In genomic region chr4:123171811-123172210, GRCm38 (mm10) we compare ENCODE assay signal across 18 mouse cellular contexts. TPM values are rescaled to one million over a fixed set of nuclear protein-coding genes. Genes with fewer than 3 reads are reported as not detected.
A peak's percentile ranks its signal among the peaks of the same experiment; 100 is the strongest.
DNase-seq lines count a peak whose midpoint lies in the region; ATAC-seq lines count a peak whose summit lies in the region.
"Had no signal": no experiment of that assay in that cellular context is flagged by ENCODE, and none has a peak within 500 bp of the region (broad histone marks: within the 10 kb centered on the region; RNA-seq: fewer than 3 reads in every experiment).

No protein-coding gene starts in this region.

- no peak overlapping the region for H3K27ac ChIP-seq in heart, embryonic 16.5 days (ENCODE audit: low read length)
- no peak overlapping the region for H3K27ac ChIP-seq in midbrain, embryonic 14.5 days (replicated peaks; ENCODE audit: low read depth, low read length)
- H3K27ac ChIP-seq in midbrain, embryonic 10.5 days (replicated peaks): no peak overlapping the region
- H3K27ac ChIP-seq: heart, embryonic 15.5 days; lung, embryonic 15.5 days had no signal

- H3K27me3 ChIP-seq in heart, embryonic 16.5 days (ENCODE audit: control insufficient read depth, insufficient read depth, low read length): peaks cover 7% of the 10 kb centered on the region; the same call in 1 of the 2 replicates
- no peaks in the 10 kb centered on the region for H3K27me3 ChIP-seq in midbrain, embryonic 14.5 days (ENCODE audit: control insufficient read depth, insufficient read depth, low read length)
- H3K27me3 ChIP-seq in midbrain, embryonic 10.5 days (ENCODE audit: low read depth, poor library complexity, severe bottlenecking): peaks cover 29% of the 10 kb centered on the region

- ATAC-seq in heart, embryonic 16.5 days (replicated peaks; ENCODE audit: extremely low read depth, insufficient read depth, low FRiP score): 0 out of 2 replicates have a peak, but pooled peaks have one; percentile 37
- no peak for ATAC-seq in midbrain, embryonic 14.5 days (ENCODE audit: low FRiP score, low TSS enrichment)
- ATAC-seq in megakaryocyte-erythroid progenitor cell, adult 5-6 weeks (replicated peaks; ENCODE audit: low FRiP score, low TSS enrichment, poor library complexity, severe bottlenecking): peak; percentile 37; the same call in 1 of the 2 replicates

- H3K4me3 ChIP-seq in heart, embryonic 16.5 days (ENCODE audit: low read length): no peak overlapping the region
- H3K4me3 ChIP-seq in midbrain, embryonic 14.5 days (replicated peaks; ENCODE audit: low read depth, low read length): no peak overlapping the region
- H3K4me3 ChIP-seq in midbrain, embryonic 10.5 days: no peak overlapping the region
- H3K4me3 ChIP-seq: heart, embryonic 15.5 days; lung, embryonic 15.5 days; myocyte had no signal

- no peak overlapping the region for H3K4me2 ChIP-seq in heart, embryonic 16.5 days (ENCODE audit: low read depth, low read length)
- H3K4me2 ChIP-seq in midbrain, embryonic 14.5 days (ENCODE audit: low read length): no peak overlapping the region
- H3K4me2 ChIP-seq: heart, embryonic 15.5 days; lung, embryonic 15.5 days; midbrain, embryonic 11.5 days had no signal

- no peak overlapping the region for H3K9ac ChIP-seq in heart, embryonic 16.5 days (ENCODE audit: low read length)
- no peak overlapping the region for H3K9ac ChIP-seq in midbrain, embryonic 14.5 days (replicated peaks; ENCODE audit: low read length)
- H3K9ac ChIP-seq: heart, embryonic 15.5 days; lung, embryonic 15.5 days had no signal

- no peaks in the 10 kb centered on the region for H3K4me1 ChIP-seq in heart, embryonic 16.5 days (ENCODE audit: control insufficient read depth, insufficient read depth, low read length)
- no peaks in the 10 kb centered on the region for H3K4me1 ChIP-seq in midbrain, embryonic 14.5 days (ENCODE audit: control insufficient read depth, insufficient read depth, low read length)
- H3K4me1 ChIP-seq in midbrain, embryonic 10.5 days: no peaks in the 10 kb centered on the region
- H3K4me1 ChIP-seq: lung, embryonic 15.5 days had no signal

- peaks cover 7% of the 10 kb centered on the region for H3K9me3 ChIP-seq in heart, embryonic 16.5 days (replicated peaks; ENCODE audit: control insufficient read depth, low read length)
- H3K9me3 ChIP-seq in midbrain, embryonic 14.5 days (ENCODE audit: control insufficient read depth, low read length): peaks cover 6% of the 10 kb centered on the region; the same call in 1 of the 2 replicates
- no peaks in the 10 kb centered on the region for H3K9me3 ChIP-seq in midbrain, embryonic 10.5 days (replicated peaks)
- H3K9me3 ChIP-seq: heart, embryonic 15.5 days; lung, embryonic 15.5 days had no signal

- DNase-seq in heart, adult 18-20 months: no peak
- DNase-seq in midbrain, embryonic 14.5 days: peak; percentile 14
- no peak for DNase-seq in midbrain, embryonic 10.5 days (ENCODE audit: low spot score)
- peak; percentile 26 for DNase-seq in NIH3T3 (ENCODE audit: low read depth)
- no peak for DNase-seq in right cerebral cortex, postnatal 14 days
- DNase-seq: cerebellum, adult 8-10 months; gastrocnemius, postnatal 25 days; spleen, adult 18-20 months had no signal

- H3K36me3 ChIP-seq in heart, embryonic 16.5 days (ENCODE audit: control insufficient read depth, insufficient read depth): no peaks in the 10 kb centered on the region
- H3K36me3 ChIP-seq in midbrain, embryonic 14.5 days (ENCODE audit: control insufficient read depth, insufficient read depth, low read length): no peaks in the 10 kb centered on the region
- no peaks in the 10 kb centered on the region for H3K36me3 ChIP-seq in midbrain, embryonic 10.5 days
- H3K36me3 ChIP-seq: heart, embryonic 15.5 days; lung, embryonic 15.5 days had no signal

RNA-seq across cellular contexts. Expression of gene Hpcal4, which starts 11.2 kb away (rescaled TPM):
- polyA plus RNA-seq in heart, embryonic 16.5 days (2015; fragmentation: Nextera tagmentation; extraction: Ambion mirVana): 0.33 and 0.84 TPM in 2 replicates
- total RNA-seq in heart, adult 18-20 months (2021): under 1 TPM; 0.05 to 0.50 TPM
- 35.4 and 43.3 TPM in 2 replicates for polyA plus RNA-seq in midbrain, embryonic 14.5 days (2014; fragmentation: Nextera tagmentation; extraction: Ambion mirVana)
- 0.32 and 0.42 TPM in 2 replicates for polyA plus RNA-seq in midbrain, embryonic 10.5 days (2016; fragmentation: Nextera tagmentation; extraction: Ambion mirVana)
- total RNA-seq in megakaryocyte-erythroid progenitor cell, adult 5-6 weeks (2014; fragmentation: Nextera tagmentation): not detected in 2 replicates
- total RNA-seq in megakaryocyte-erythroid progenitor cell, adult 5-6 weeks (2017): not detected in 2 replicates
- total RNA-seq: CH12.LX; liver, adult 2 months had no signal
- polyA plus RNA-seq: liver, adult 2 months; myocyte had no signal

RNA-seq across cellular contexts. Expression of gene Nt5c1a, which starts 29.5 kb away (rescaled TPM):
- 1.4 and 1.7 TPM in 2 replicates for polyA plus RNA-seq in heart, embryonic 16.5 days (2015; fragmentation: Nextera tagmentation; extraction: Ambion mirVana)
- total RNA-seq in heart, adult 18-20 months (2021): 10 to 100 TPM; 50.8 to 64.1 TPM
- polyA plus RNA-seq in midbrain, embryonic 14.5 days (2014; fragmentation: Nextera tagmentation; extraction: Ambion mirVana): not detected in 2 replicates
- not detected in 2 replicates for polyA plus RNA-seq in midbrain, embryonic 10.5 days (2016; fragmentation: Nextera tagmentation; extraction: Ambion mirVana)
- not detected in 2 replicates for total RNA-seq in megakaryocyte-erythroid progenitor cell, adult 5-6 weeks (2014; fragmentation: Nextera tagmentation)
- total RNA-seq in megakaryocyte-erythroid progenitor cell, adult 5-6 weeks (2017): not detected in 2 replicates
- total RNA-seq: CH12.LX; liver, adult 2 months had no signal
- polyA plus RNA-seq: kidney, embryonic 14.5 days; liver, adult 2 months; lung, embryonic 15.5 days; midbrain, embryonic 11.5 days; myocyte; stomach, embryonic 16.5 days had no signal

RNA-seq across cellular contexts. Expression of gene Ppie, which starts 32.1 kb away (rescaled TPM):
- polyA plus RNA-seq in heart, embryonic 16.5 days (2015; fragmentation: Nextera tagmentation; extraction: Ambion mirVana): 58.1 and 58.4 TPM in 2 replicates
- total RNA-seq in heart, adult 18-20 months (2021): 10 to 100 TPM; 21.1 to 26.5 TPM
- polyA plus RNA-seq in midbrain, embryonic 14.5 days (2014; fragmentation: Nextera tagmentation; extraction: Ambion mirVana): 61.7 and 65.7 TPM in 2 replicates
- 127 and 136 TPM in 2 replicates for polyA plus RNA-seq in midbrain, embryonic 10.5 days (2016; fragmentation: Nextera tagmentation; extraction: Ambion mirVana)
- 74.5 and 87.1 TPM in 2 replicates for total RNA-seq in megakaryocyte-erythroid progenitor cell, adult 5-6 weeks (2014; fragmentation: Nextera tagmentation)
- total RNA-seq in megakaryocyte-erythroid progenitor cell, adult 5-6 weeks (2017): 61.6 and 78.6 TPM in 2 replicates

RNA-seq across cellular contexts. Expression of gene Oxct2b, which starts 55.7 kb away (rescaled TPM):
- polyA plus RNA-seq in heart, embryonic 16.5 days (2015; fragmentation: Nextera tagmentation; extraction: Ambion mirVana): not detected in 2 replicates
- total RNA-seq in heart, adult 18-20 months (2021): not detected
- polyA plus RNA-seq in midbrain, embryonic 14.5 days (2014; fragmentation: Nextera tagmentation; extraction: Ambion mirVana): 0.30 and 0.55 TPM in 2 replicates
- 0.07 TPM in 2 replicates for polyA plus RNA-seq in midbrain, embryonic 10.5 days (2016; fragmentation: Nextera tagmentation; extraction: Ambion mirVana)
- total RNA-seq in megakaryocyte-erythroid progenitor cell, adult 5-6 weeks (2014; fragmentation: Nextera tagmentation): not detected in 2 replicates
- not detected in 2 replicates for total RNA-seq in megakaryocyte-erythroid progenitor cell, adult 5-6 weeks (2017)
- total RNA-seq: CH12.LX; gastrocnemius, postnatal 25 days; liver, adult 2 months had no signal
- polyA plus RNA-seq: heart, embryonic 15.5 days; liver, adult 2 months; lung, embryonic 15.5 days; myocyte; stomach, embryonic 16.5 days had no signal

Comparison
In these comparisons a context has a peak if more than half of its experiments do, and no peak if none do; other contexts are left out.
1. DNase-seq: peak in midbrain, embryonic 14.5 days (single experiment) and NIH3T3 (single experiment); none in heart, adult 18-20 months (0 of 2), midbrain, embryonic 10.5 days (single experiment) and right cerebral cortex, postnatal 14 days (single experiment).
2. RNA of gene Hpcal4, which starts 11.2 kb away (polyA plus RNA-seq): 35.4 to 43.3 TPM in midbrain, embryonic 14.5 days; 0.32 to 0.42 TPM in midbrain, embryonic 10.5 days and 0.33 to 0.84 TPM in heart, embryonic 16.5 days; every median in the first group is over 10 times any median in the second.